ENCODE assay signal across 9 mouse cellular contexts in the genomic region with DNA sequence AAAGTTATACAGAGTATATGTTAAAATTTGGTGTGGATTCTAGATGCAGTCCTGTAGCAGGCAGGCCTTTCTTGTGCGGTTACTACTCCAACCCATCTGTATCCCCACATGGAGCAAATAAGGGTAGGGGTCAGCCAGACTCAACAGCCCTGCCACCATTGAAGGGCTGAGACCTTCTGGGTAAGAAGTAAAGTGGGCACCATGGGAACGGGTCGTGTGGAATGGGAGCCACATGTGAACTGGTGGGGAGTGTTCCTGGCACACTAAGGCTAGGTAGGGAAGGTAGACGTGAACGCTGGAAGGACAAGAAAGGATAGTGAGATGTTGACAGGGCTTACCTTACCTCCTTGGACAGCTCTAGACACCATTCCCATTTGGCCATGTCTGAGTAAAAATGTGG. TPM values are rescaled to one million over a fixed set of nuclear protein-coding genes. Genes with fewer than 3 reads are reported as not detected.
DNase-seq lines count a peak whose midpoint lies in the region; ATAC-seq and TF ChIP-seq lines count a peak whose summit lies in the region.
"Had no signal": no experiment of that assay in that cellular context is flagged by ENCODE, and none has a peak within 500 bp of the region (broad histone marks: within the 10 kb centered on the region; RNA-seq: fewer than 3 reads in every experiment).

No protein-coding gene starts in this region.

- H3K79me2 ChIP-seq in myocyte (ENCODE audit: control insufficient read depth, insufficient read depth): no peaks in the 10 kb centered on the region

- TF ChIP-seq POLR2A in myocyte (IDR thresholded peaks at IDR 0.05; ENCODE audit: insufficient read length, low read depth): no peak

- H3K9me3 ChIP-seq in lung, embryonic 15.5 days: no peaks in the 10 kb centered on the region
- H3K9me3 ChIP-seq in lung, postnatal 0 days (ENCODE audit: low read length): no peaks in the 10 kb centered on the region
- H3K9me3 ChIP-seq in hindbrain, embryonic 15.5 days: no peaks in the 10 kb centered on the region

- no peak overlapping the region for H3K27ac ChIP-seq in lung, embryonic 15.5 days
- no peak overlapping the region for H3K27ac ChIP-seq in lung, postnatal 0 days (ENCODE audit: low read length)
- H3K27ac ChIP-seq in hindbrain, embryonic 15.5 days (replicated peaks): no peak overlapping the region

- no peaks in the 10 kb centered on the region for H3K27me3 ChIP-seq in lung, embryonic 15.5 days
- no peaks in the 10 kb centered on the region for H3K27me3 ChIP-seq in lung, postnatal 0 days (replicated peaks; ENCODE audit: insufficient read depth, low read length)
- no peaks in the 10 kb centered on the region for H3K27me3 ChIP-seq in hindbrain, embryonic 15.5 days
- no peaks in the 10 kb centered on the region for H3K27me3 ChIP-seq in myocyte (ENCODE audit: control insufficient read depth, insufficient read depth, insufficient read length)

- 68% methylated on average over 5 of the region's 5 CpGs for WGBS in lung, embryonic 15.5 days
- WGBS in lung, postnatal 0 days: 70% methylated on average over 5 of the region's 5 CpGs
- WGBS in hindbrain, embryonic 15.5 days: 79% methylated on average over 5 of the region's 5 CpGs

- H3K4me3 ChIP-seq in lung, embryonic 15.5 days: no peak overlapping the region
- no peak overlapping the region for H3K4me3 ChIP-seq in lung, postnatal 0 days (ENCODE audit: low read depth, low read length)
- peak overlapping the region; percentile 56; the same call in 1 of the 2 replicates for H3K4me3 ChIP-seq in hindbrain, embryonic 15.5 days
- peak overlapping the region; percentile 33 for H3K4me3 ChIP-seq in myocyte

- no peak for TF ChIP-seq EP300 in lung, postnatal 0 days (IDR thresholded peaks at IDR 0.05)

- no peak for TF ChIP-seq CTCF in lung, postnatal 0 days (IDR thresholded peaks at IDR 0.05)

- peak; percentile 95 for DNase-seq in heart, adult 11 months
- no peak for DNase-seq in heart, adult 8-10 months (ENCODE audit: low spot score)
- no peak for DNase-seq in lung, postnatal 0 days (ENCODE audit: low spot score)
- DNase-seq in thymus, postnatal 0 days (ENCODE audit: low spot score): no peak
- no peak for DNase-seq in left cerebral cortex, adult 9 months (ENCODE audit: low spot score in 2 of 2)

- H3K9ac ChIP-seq in lung, embryonic 15.5 days: no peak overlapping the region
- H3K9ac ChIP-seq in lung, postnatal 0 days (replicated peaks; ENCODE audit: low read depth): no peak overlapping the region
- H3K9ac ChIP-seq in hindbrain, embryonic 15.5 days: no peak overlapping the region

- H3ac ChIP-seq in myocyte (ENCODE audit: control insufficient read depth, insufficient read length): no peak overlapping the region

- peaks cover 31% of the 10 kb centered on the region for H3K36me3 ChIP-seq in lung, embryonic 15.5 days
- 0 out of 2 replicates have a peak, but pooled peaks cover 8% of the 10 kb centered on the region for H3K36me3 ChIP-seq in lung, postnatal 0 days (ENCODE audit: insufficient read depth, low read length)
- H3K36me3 ChIP-seq in hindbrain, embryonic 15.5 days: peaks cover 17% of the 10 kb centered on the region
- H3K36me3 ChIP-seq in myocyte (ENCODE audit: control insufficient read depth, insufficient read depth): peaks cover 1% of the 10 kb centered on the region

- peaks cover 29% of the 10 kb centered on the region for H3K4me1 ChIP-seq in lung, embryonic 15.5 days
- peaks cover 6% of the 10 kb centered on the region for H3K4me1 ChIP-seq in lung, postnatal 0 days (ENCODE audit: insufficient read depth, low read depth, low read length)
- H3K4me1 ChIP-seq in hindbrain, embryonic 15.5 days (replicated peaks): peaks cover 31% of the 10 kb centered on the region

- peak overlapping the region; percentile 82; the same call in 1 of the 2 replicates for H3K4me2 ChIP-seq in lung, embryonic 15.5 days
- no peak overlapping the region for H3K4me2 ChIP-seq in lung, postnatal 0 days (replicated peaks; ENCODE audit: low read depth, low read length)
- peak overlapping the region; percentile 57 for H3K4me2 ChIP-seq in hindbrain, embryonic 15.5 days
- H3K4me2 ChIP-seq in myocyte (ENCODE audit: low read depth): peak overlapping the region; percentile 97

- ATAC-seq in lung, embryonic 15.5 days (ENCODE audit: borderline replicate concordance, extremely low read depth, low FRiP score, low TSS enrichment): no peak
- no peak for ATAC-seq in lung, postnatal 0 days
- no peak for ATAC-seq in hindbrain, embryonic 15.5 days (ENCODE audit: low FRiP score, low read depth)

TF ChIP-seq in myocyte, 11 proteins besides CTCF, POLR2A, EP300 and RAD21:
- TF ChIP-seq MAX (IDR thresholded peaks at IDR 0.05; ENCODE audit: low read depth) (no peak), MYOD1 (IDR thresholded peaks at IDR 0.05; ENCODE audit: control insufficient read depth in 1 of 3, insufficient read length in 2 of 3, low read depth in 2 of 3) (no peak), SRF (IDR thresholded peaks at IDR 0.05; ENCODE audit: control insufficient read depth, insufficient read length, low read depth) (no peak), MYOG (IDR thresholded peaks at IDR 0.05; ENCODE audit: control insufficient read depth in 1 of 3, insufficient read depth in 1 of 3, insufficient read length in 2 of 3, low read depth in 2 of 3) (no peak), E2F4 (IDR thresholded peaks at IDR 0.05; ENCODE audit: insufficient read depth) (no peak), CEBPB (IDR thresholded peaks at IDR 0.05; ENCODE audit: insufficient read depth, poor library complexity, severe bottlenecking) (no peak), TCF3 (IDR thresholded peaks at IDR 0.05; ENCODE audit: insufficient read length, low read depth) (no peak), USF1 (IDR thresholded peaks at IDR 0.05; ENCODE audit: low read depth) (no peak), REST (IDR thresholded peaks at IDR 0.05; ENCODE audit: insufficient read depth, insufficient read length) (no peak), POLR2AphosphoS2 (IDR thresholded peaks at IDR 0.05; ENCODE audit: insufficient read length, low read depth) (no peak), TCF12 (IDR thresholded peaks at IDR 0.05; ENCODE audit: insufficient read depth, poor library complexity, severe bottlenecking) (no peak)

RNA-seq across cellular contexts. Expression of gene Aurkb, which starts 7.3 kb away (rescaled TPM):
- under 1 TPM in 2 of 4 experiments, not detected in 2; 0.33 to 0.75 TPM for total RNA-seq in heart, adult 8-10 months (2022)
- 207 and 211 TPM in 2 replicates for polyA plus RNA-seq in lung, embryonic 15.5 days (2015; fragmentation: Nextera tagmentation; extraction: Ambion mirVana)
- polyA plus RNA-seq in lung, postnatal 0 days (2015; fragmentation: Nextera tagmentation; extraction: Ambion mirVana): 6.5 and 9.1 TPM in 2 replicates
- polyA plus RNA-seq in hindbrain, embryonic 15.5 days (2015; fragmentation: Nextera tagmentation; extraction: Ambion mirVana): 28.6 and 36.1 TPM in 2 replicates
- 28.2 TPM for polyA plus RNA-seq in myocyte (2012; fragmentation: generic; extraction: Trizol)
- polyA plus RNA-seq in thymus, postnatal 0 days (2015; fragmentation: Nextera tagmentation; extraction: Ambion mirVana): 134 and 154 TPM in 2 replicates
- total RNA-seq: layer of hippocampus, adult 18-20 months had no signal

RNA-seq across cellular contexts. Expression of gene Borcs6, which starts 21.3 kb away (rescaled TPM):
- total RNA-seq in heart, adult 8-10 months (2022): 10 to 100 TPM; 16.1 to 18.7 (median 17.1) TPM
- 9.1 and 10.3 TPM in 2 replicates for polyA plus RNA-seq in lung, embryonic 15.5 days (2015; fragmentation: Nextera tagmentation; extraction: Ambion mirVana)
- 20.1 and 21.9 TPM in 2 replicates for polyA plus RNA-seq in lung, postnatal 0 days (2015; fragmentation: Nextera tagmentation; extraction: Ambion mirVana)
- polyA plus RNA-seq in hindbrain, embryonic 15.5 days (2015; fragmentation: Nextera tagmentation; extraction: Ambion mirVana): 22.1 and 23.1 TPM in 2 replicates
- polyA plus RNA-seq in myocyte (2012; fragmentation: generic; extraction: Trizol): 27.2 TPM
- 9.8 and 12.4 TPM in 2 replicates for polyA plus RNA-seq in thymus, postnatal 0 days (2015; fragmentation: Nextera tagmentation; extraction: Ambion mirVana)

RNA-seq across cellular contexts. Expression of gene Ctc1, which starts 22.5 kb away (rescaled TPM):
- 10 to 100 TPM; 13.0 to 19.5 (median 14.9) TPM for total RNA-seq in heart, adult 8-10 months (2022)
- polyA plus RNA-seq in lung, embryonic 15.5 days (2015; fragmentation: Nextera tagmentation; extraction: Ambion mirVana): 53.3 and 54.7 TPM in 2 replicates
- 12.2 and 12.3 TPM in 2 replicates for polyA plus RNA-seq in lung, postnatal 0 days (2015; fragmentation: Nextera tagmentation; extraction: Ambion mirVana)
- 56.4 and 71.2 TPM in 2 replicates for polyA plus RNA-seq in hindbrain, embryonic 15.5 days (2015; fragmentation: Nextera tagmentation; extraction: Ambion mirVana)
- polyA plus RNA-seq in myocyte (2012; fragmentation: generic; extraction: Trizol): 29.1 TPM
- polyA plus RNA-seq in thymus, postnatal 0 days (2015; fragmentation: Nextera tagmentation; extraction: Ambion mirVana): 20.7 and 20.8 TPM in 2 replicates

RNA-seq across cellular contexts. Expression of gene Pfas, which starts 29.9 kb away (rescaled TPM):
- 1 to 10 TPM; 4.5 to 8.2 (median 5.3) TPM for total RNA-seq in heart, adult 8-10 months (2022)
- 31.4 and 33.4 TPM in 2 replicates for polyA plus RNA-seq in lung, embryonic 15.5 days (2015; fragmentation: Nextera tagmentation; extraction: Ambion mirVana)
- 7.0 and 9.0 TPM in 2 replicates for polyA plus RNA-seq in lung, postnatal 0 days (2015; fragmentation: Nextera tagmentation; extraction: Ambion mirVana)
- 17.6 and 19.0 TPM in 2 replicates for polyA plus RNA-seq in hindbrain, embryonic 15.5 days (2015; fragmentation: Nextera tagmentation; extraction: Ambion mirVana)
- 9.1 TPM for polyA plus RNA-seq in myocyte (2012; fragmentation: generic; extraction: Trizol)
- 26.9 and 29.7 TPM in 2 replicates for polyA plus RNA-seq in thymus, postnatal 0 days (2015; fragmentation: Nextera tagmentation; extraction: Ambion mirVana)

RNA-seq across cellular contexts. Expression of gene Tmem107, which starts 32.4 kb away (rescaled TPM):
- 1 to 10 TPM; 6.3 to 8.4 (median 7.5) TPM for total RNA-seq in heart, adult 8-10 months (2022)
- 69.3 and 71.1 TPM in 2 replicates for polyA plus RNA-seq in lung, embryonic 15.5 days (2015; fragmentation: Nextera tagmentation; extraction: Ambion mirVana)
- 62.9 and 70.0 TPM in 2 replicates for polyA plus RNA-seq in lung, postnatal 0 days (2015; fragmentation: Nextera tagmentation; extraction: Ambion mirVana)
- 36.6 and 41.7 TPM in 2 replicates for polyA plus RNA-seq in hindbrain, embryonic 15.5 days (2015; fragmentation: Nextera tagmentation; extraction: Ambion mirVana)
- polyA plus RNA-seq in myocyte (2012; fragmentation: generic; extraction: Trizol): 29.5 TPM
- polyA plus RNA-seq in thymus, postnatal 0 days (2015; fragmentation: Nextera tagmentation; extraction: Ambion mirVana): 29.8 and 33.2 TPM in 2 replicates

Comparison
In these comparisons a context has a peak if more than half of its experiments do, and no peak if none do; other contexts are left out.
1. H3K4me3 ChIP-seq: peak in hindbrain, embryonic 15.5 days (single experiment) and myocyte (single experiment); none in lung, embryonic 15.5 days (single experiment) and lung, postnatal 0 days (single experiment).